Mouse (Mus musculus) erythroblast, embryonic 14.5 days (primary cell): Measurements from ENCODE around the gene Hsf2bp.

Experiments used
- GATA1 ChIP-seq: IDR thresholded peaks from 2 replicates; pipeline ENCODE4 v1.6.1; 2012; ENCODE audit warnings: low read length, inconsistent platforms, mixed read lengths
- TAL1 ChIP-seq: IDR thresholded peaks from 3 replicates; pipeline ENCODE4 v1.6.1; 2012; ENCODE audit warnings: low read length, inconsistent platforms, mixed read lengths

DNA sequence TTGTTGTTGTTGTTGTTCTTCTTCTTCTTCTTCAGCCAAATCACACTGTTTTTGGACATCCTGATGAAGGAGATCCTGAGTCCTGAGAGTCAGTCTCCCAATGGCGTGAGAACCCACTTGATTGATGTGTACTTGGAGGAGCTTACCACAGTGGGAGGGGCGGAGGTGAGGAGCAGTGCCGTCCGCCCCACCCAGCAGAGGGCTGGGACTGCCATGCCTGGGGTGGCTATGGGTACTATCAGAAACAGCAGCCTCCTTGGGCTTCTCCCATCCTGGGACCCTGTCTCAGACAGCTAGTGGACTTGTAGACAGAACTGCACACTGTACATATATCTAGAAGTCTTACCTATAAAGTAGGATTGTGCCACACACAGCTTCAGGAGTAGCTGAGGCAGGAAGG lies 13.8 kb upstream of the Hsf2bp start:
- TF ChIP-seq TAL1 (no peak), GATA1 (no peak)
